Mouse (Mus musculus) ovary, adult 18-20 months (tissue): ENCODE measurements around the gene As3mt.
A peak's percentile ranks its signal among the peaks of the same experiment; 100 is the strongest.
"Not testable (repeated sequence)": the region's sequence is repeated elsewhere in the genome, so short reads cannot be mapped to it uniquely, and the experiment has no call there.

ENCODE experiments used
- DNase-seq: peaks from one replicate; pipeline ENCODE4 v3.0.0; 2022; ENCODE audit warnings: low spot score, mixed read lengths

As3mt gene

GRCm38 (mm10) chr19:46752235-46752634 is 45.0 kb downstream of the As3mt start:
- no peak for DNase-seq

GRCm38 (mm10) chr19:46755066-46755465 is 47.8 kb downstream of the As3mt start:
- no peak for DNase-seq

- no peak for DNase-seq
Measured at GRCm38 (mm10) chr19:46756221-46756620, 49.0 kb downstream of the As3mt start.

- DNase-seq: no peak
Measured at GRCm38 (mm10) chr19:46759096-46759495, 51.8 kb downstream of the As3mt start.

GRCm38 (mm10) chr19:46759909-46760308 is 52.7 kb downstream of the As3mt start:
- DNase-seq: not testable (repeated sequence)

GRCm38 (mm10) chr19:46760375-46761160 is 53.3 kb downstream of the As3mt start:
- DNase-seq: peak; percentile 68

GRCm38 (mm10) chr19:46761247-46761946 is 54.1 kb downstream of the As3mt start, which contains the start of gene Cnnm2:
Cnnm2 (plus strand) TSS chr19:46761596.
- DNase-seq: peak; percentile 100

- no peak for DNase-seq
Measured at GRCm38 (mm10) chr19:46761971-46762290, 54.7 kb downstream of the As3mt start.

GRCm38 (mm10) chr19:46762291-46762991 is 55.2 kb downstream of the As3mt start:
- DNase-seq: peak; percentile 8

- DNase-seq: no peak
Measured at GRCm38 (mm10) chr19:46762992-46763342, 55.7 kb downstream of the As3mt start.

GRCm38 (mm10) chr19:46763356-46763755 is 56.1 kb downstream of the As3mt start:
- no peak for DNase-seq

- no peak for DNase-seq
Measured at GRCm38 (mm10) chr19:46763932-46764762, 56.9 kb downstream of the As3mt start.

- no peak for DNase-seq
Measured at GRCm38 (mm10) chr19:46764763-46765117, 57.5 kb downstream of the As3mt start.

- no peak for DNase-seq
Measured at GRCm38 (mm10) chr19:46766125-46766524, 58.9 kb downstream of the As3mt start.

GRCm38 (mm10) chr19:46769759-46770158 is 62.5 kb downstream of the As3mt start:
- DNase-seq: no peak

GRCm38 (mm10) chr19:46771801-46772200 is 64.5 kb downstream of the As3mt start:
- no peak for DNase-seq

- DNase-seq: no peak
Measured at GRCm38 (mm10) chr19:46776391-46776790, 69.1 kb downstream of the As3mt start.

- DNase-seq: no peak
Measured at GRCm38 (mm10) chr19:46776850-46777249, 69.6 kb downstream of the As3mt start.

GRCm38 (mm10) chr19:46777928-46778680 is 70.8 kb downstream of the As3mt start:
- no peak for DNase-seq

- not testable (repeated sequence) for DNase-seq
Measured at GRCm38 (mm10) chr19:46779130-46779529, 71.9 kb downstream of the As3mt start.

GRCm38 (mm10) chr19:46784038-46784437 is 76.8 kb downstream of the As3mt start:
- no peak for DNase-seq
